Mouse (Mus musculus): Measurements from ENCODE around the gene Myo9b. TPM values are rescaled to one million over a fixed set of nuclear protein-coding genes. Genes with fewer than 3 reads are reported as not detected.
A peak's percentile ranks its signal among the peaks of the same experiment; 100 is the strongest.
"Not testable (repeated sequence)": the region's sequence is repeated elsewhere in the genome, so short reads cannot be mapped to it uniquely, and the experiment has no call there.

Gene Myo9b
- polyA plus RNA-seq (2012; ENCODE audit: insufficient read depth, low replicate concordance): 63.5 and 70.1 TPM in 2 replicates

GRCm38 (mm10) chr8:71272286-71273150, at the start of gene Myo9b, which contains the start of gene Haus8:
Gene Myo9b, plus strand, starts transcription at chr8:71272714.
Gene Haus8, minus strand, starts transcription at chr8:71272934.
- peaks cover 67% of the 10 kb centered on the region for H3K4me1 ChIP-seq
- peaks cover 54% of the 10 kb centered on the region for H3K36me3 ChIP-seq (replicated peaks; ENCODE audit: low read length)
- peak within 1 kb of the TSS; percentile 99 for H3K4me3 ChIP-seq (replicated peaks)
- no peaks in the 10 kb centered on the region for H3K9me3 ChIP-seq
- TF ChIP-seq FLI1 (IDR thresholded peaks at IDR 0.05; ENCODE audit: low read length) (0 out of 2 replicates have a peak, but pooled peaks have one; percentile 22), GATA1 (IDR thresholded peaks at IDR 0.05; ENCODE audit: borderline replicate concordance, low read length) (no peak)
- H3K27me3 ChIP-seq (replicated peaks): no peaks in the 10 kb centered on the region

GRCm38 (mm10) chr8:71224560-71224959, 48.0 kb upstream of the Myo9b start:
- H3K9me3 ChIP-seq: peaks cover 4% of the 10 kb centered on the region; the same call in 1 of the 2 replicates
- TF ChIP-seq FLI1 (IDR thresholded peaks at IDR 0.05; ENCODE audit: low read length) (no peak), GATA1 (IDR thresholded peaks at IDR 0.05; ENCODE audit: borderline replicate concordance, low read length) (no peak)
- no peaks in the 10 kb centered on the region for H3K4me1 ChIP-seq
- H3K36me3 ChIP-seq (replicated peaks; ENCODE audit: low read length): no peaks in the 10 kb centered on the region
- no peak overlapping the region for H3K4me3 ChIP-seq (replicated peaks)
- H3K27me3 ChIP-seq (replicated peaks): peaks cover 5% of the 10 kb centered on the region

GRCm38 (mm10) chr8:71242757-71243156, 29.8 kb upstream of the Myo9b start:
- Histone ChIP-seq H3K4me3 (replicated peaks) (no peak overlapping the region), H3K9me3 (no peaks in the 10 kb centered on the region), H3K36me3 (replicated peaks; ENCODE audit: low read length) (no peaks in the 10 kb centered on the region), H3K4me1 (no peaks in the 10 kb centered on the region; the same call in 1 of the 2 replicates), H3K27me3 (replicated peaks) (no peaks in the 10 kb centered on the region)
- TF ChIP-seq GATA1 (IDR thresholded peaks at IDR 0.05; ENCODE audit: borderline replicate concordance, low read length) (no peak), FLI1 (IDR thresholded peaks at IDR 0.05; ENCODE audit: low read length) (no peak)

- H3K4me3 ChIP-seq (replicated peaks): no peak overlapping the region
- TF ChIP-seq FLI1 (IDR thresholded peaks at IDR 0.05; ENCODE audit: low read length) (no peak), GATA1 (IDR thresholded peaks at IDR 0.05; ENCODE audit: borderline replicate concordance, low read length) (no peak)
- no peaks in the 10 kb centered on the region for H3K9me3 ChIP-seq
- no peaks in the 10 kb centered on the region; the same call in 1 of the 2 replicates for H3K4me1 ChIP-seq
- peaks cover 24% of the 10 kb centered on the region for H3K36me3 ChIP-seq (replicated peaks; ENCODE audit: low read length)
- no peaks in the 10 kb centered on the region for H3K27me3 ChIP-seq (replicated peaks)
Measured at GRCm38 (mm10) chr8:71248203-71248602, 24.3 kb upstream of the Myo9b start.

- Histone ChIP-seq H3K9me3 (no peaks in the 10 kb centered on the region), H3K36me3 (replicated peaks; ENCODE audit: low read length) (peaks cover 70% of the 10 kb centered on the region), H3K27me3 (replicated peaks) (no peaks in the 10 kb centered on the region), H3K4me3 (replicated peaks) (no peak overlapping the region), H3K4me1 (peaks cover 3% of the 10 kb centered on the region)
- no peak for TF ChIP-seq FLI1 (IDR thresholded peaks at IDR 0.05; ENCODE audit: low read length)
- no peak for TF ChIP-seq GATA1 (IDR thresholded peaks at IDR 0.05; ENCODE audit: borderline replicate concordance, low read length)
Measured at GRCm38 (mm10) chr8:71256545-71257232, 15.8 kb upstream of the Myo9b start.

- Histone ChIP-seq H3K36me3 (replicated peaks; ENCODE audit: low read length) (peaks cover 52% of the 10 kb centered on the region), H3K4me1 (peaks cover 7% of the 10 kb centered on the region), H3K9me3 (no peaks in the 10 kb centered on the region), H3K27me3 (replicated peaks) (no peaks in the 10 kb centered on the region), H3K4me3 (replicated peaks) (no peak overlapping the region)
- TF ChIP-seq FLI1 (IDR thresholded peaks at IDR 0.05; ENCODE audit: low read length): no peak
- TF ChIP-seq GATA1 (IDR thresholded peaks at IDR 0.05; ENCODE audit: borderline replicate concordance, low read length): no peak
Measured at GRCm38 (mm10) chr8:71261234-71261633, 11.3 kb upstream of the Myo9b start.

- no peaks in the 10 kb centered on the region for H3K9me3 ChIP-seq
- peaks cover 33% of the 10 kb centered on the region for H3K4me1 ChIP-seq
- TF ChIP-seq FLI1 (IDR thresholded peaks at IDR 0.05; ENCODE audit: low read length) (no peak), GATA1 (IDR thresholded peaks at IDR 0.05; ENCODE audit: borderline replicate concordance, low read length) (no peak)
- no peak overlapping the region for H3K4me3 ChIP-seq (replicated peaks)
- H3K36me3 ChIP-seq (replicated peaks; ENCODE audit: low read length): peaks cover 42% of the 10 kb centered on the region
- H3K27me3 ChIP-seq (replicated peaks): no peaks in the 10 kb centered on the region
Measured at GRCm38 (mm10) chr8:71267690-71268089, 4.8 kb upstream of the Myo9b start.

GRCm38 (mm10) chr8:71268286-71268685, 4.2 kb upstream of the Myo9b start:
- H3K9me3 ChIP-seq; H3K4me3 ChIP-seq (replicated peaks); H3K27me3 ChIP-seq (replicated peaks): not testable (repeated sequence)
- peaks cover 33% of the 10 kb centered on the region for H3K4me1 ChIP-seq
- H3K36me3 ChIP-seq (replicated peaks; ENCODE audit: low read length): peaks cover 36% of the 10 kb centered on the region

GRCm38 (mm10) chr8:71271630-71272029, 884 bp upstream of the Myo9b start:
- Histone ChIP-seq H3K27me3 (replicated peaks) (no peaks in the 10 kb centered on the region), H3K4me3 (replicated peaks) (peak overlapping the region; percentile 99), H3K9me3 (no peaks in the 10 kb centered on the region), H3K4me1 (peaks cover 60% of the 10 kb centered on the region), H3K36me3 (replicated peaks; ENCODE audit: low read length) (peaks cover 52% of the 10 kb centered on the region)
- TF ChIP-seq GATA1 (IDR thresholded peaks at IDR 0.05; ENCODE audit: borderline replicate concordance, low read length) (no peak), FLI1 (IDR thresholded peaks at IDR 0.05; ENCODE audit: low read length) (no peak)

GRCm38 (mm10) chr8:71273151-71273510, 617 bp downstream of the Myo9b start:
- peaks cover 69% of the 10 kb centered on the region for H3K4me1 ChIP-seq
- H3K4me3 ChIP-seq (replicated peaks): peak overlapping the region; percentile 99
- H3K36me3 ChIP-seq (replicated peaks; ENCODE audit: low read length): peaks cover 56% of the 10 kb centered on the region
- H3K27me3 ChIP-seq (replicated peaks): no peaks in the 10 kb centered on the region
- no peaks in the 10 kb centered on the region for H3K9me3 ChIP-seq
- TF ChIP-seq GATA1 (IDR thresholded peaks at IDR 0.05; ENCODE audit: borderline replicate concordance, low read length): no peak
- no peak for TF ChIP-seq FLI1 (IDR thresholded peaks at IDR 0.05; ENCODE audit: low read length)

All from megakaryocyte, embryonic 14.5 days (primary cell).